Mouse (Mus musculus): ENCODE measurements around the gene Olfr20.
"Not testable (repeated sequence)": the region's sequence is repeated elsewhere in the genome, so short reads cannot be mapped to it uniquely, and the experiment has no call there.

The Olfr20 gene

DNA sequence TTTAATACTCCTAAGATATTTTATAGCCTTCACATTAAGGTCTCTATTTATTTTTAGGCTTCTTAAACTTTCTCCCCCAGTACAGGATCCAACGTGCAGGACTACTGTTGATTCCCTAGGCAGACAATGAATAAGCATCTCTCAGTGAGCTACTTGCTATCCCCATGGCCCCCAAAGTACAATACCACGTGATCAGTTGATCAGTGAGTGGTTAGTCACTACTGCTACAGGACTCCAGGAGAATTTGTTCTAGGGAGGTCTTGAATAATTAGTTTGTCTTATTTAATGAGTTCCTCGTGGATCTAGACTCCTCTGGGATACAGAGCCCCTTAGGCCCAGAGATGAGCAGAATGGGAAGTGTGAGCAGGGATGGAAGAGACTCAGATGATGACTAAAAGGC, at the start of gene Olfr20:
Olfr20 (plus strand) TSS at position 301 of the 400 bp plus-strand sequence.
- no peak for DNase-seq

DNA sequence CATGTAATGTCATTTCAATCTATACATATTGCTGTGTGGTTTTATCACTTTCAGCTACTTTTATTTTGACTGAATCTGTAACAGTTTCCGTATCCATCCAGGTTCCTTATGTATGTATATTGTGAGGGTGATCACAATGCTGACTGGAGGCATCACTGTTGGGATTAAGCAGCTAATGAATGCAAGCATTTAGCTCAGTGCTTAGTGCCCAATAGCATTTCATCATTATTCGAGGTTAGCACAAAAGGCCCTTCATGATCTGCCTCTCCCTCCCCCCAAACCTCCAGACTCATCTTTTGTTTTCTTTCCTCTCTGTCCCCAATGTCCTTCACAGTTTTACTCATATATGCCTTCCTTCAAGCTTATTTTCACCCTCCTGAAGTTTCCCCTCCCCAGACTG, 47.5 kb upstream of the Olfr20 start:
- DNase-seq, result no peak

DNA sequence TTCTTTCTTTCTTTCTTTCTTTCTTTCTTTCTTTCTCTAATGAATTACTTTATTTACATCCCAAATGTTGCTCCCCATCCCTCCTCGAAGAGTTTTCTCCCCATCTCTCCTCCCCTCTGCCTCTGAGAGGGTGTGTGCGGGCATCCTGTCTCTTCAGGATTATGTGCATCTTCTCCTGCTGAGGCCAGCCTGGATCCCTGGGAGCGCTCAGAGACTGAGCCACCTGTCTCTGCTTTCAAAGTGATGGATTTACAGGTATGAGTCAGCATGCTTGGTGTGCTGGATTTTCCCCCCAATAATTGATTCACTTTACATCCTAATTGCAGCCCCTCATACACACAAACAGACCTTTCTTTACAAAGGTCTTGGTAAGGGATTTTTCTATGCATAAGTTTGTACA, 34.6 kb upstream of the Olfr20 start:
- DNase-seq, result no peak

DNA sequence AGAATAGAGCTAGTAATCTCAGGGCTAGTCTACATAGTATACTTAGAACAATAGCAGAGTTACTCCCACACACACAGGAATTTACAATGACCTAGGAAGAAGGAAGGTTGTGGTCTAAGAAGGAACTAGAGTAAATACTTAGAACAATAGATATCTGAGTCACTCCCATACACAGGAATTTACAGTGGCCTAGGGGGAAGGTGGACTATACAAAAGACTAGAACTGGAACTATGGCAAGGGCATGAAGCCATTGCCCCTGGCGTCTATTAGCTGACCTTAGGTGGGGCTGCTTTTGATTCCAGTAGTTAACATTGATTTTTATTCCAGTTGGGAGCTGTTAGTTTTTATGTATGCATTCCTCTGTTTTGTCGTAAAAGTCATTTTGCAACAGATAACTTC, 32.0 kb upstream of the Olfr20 start:
- DNase-seq, result not testable (repeated sequence)

DNA sequence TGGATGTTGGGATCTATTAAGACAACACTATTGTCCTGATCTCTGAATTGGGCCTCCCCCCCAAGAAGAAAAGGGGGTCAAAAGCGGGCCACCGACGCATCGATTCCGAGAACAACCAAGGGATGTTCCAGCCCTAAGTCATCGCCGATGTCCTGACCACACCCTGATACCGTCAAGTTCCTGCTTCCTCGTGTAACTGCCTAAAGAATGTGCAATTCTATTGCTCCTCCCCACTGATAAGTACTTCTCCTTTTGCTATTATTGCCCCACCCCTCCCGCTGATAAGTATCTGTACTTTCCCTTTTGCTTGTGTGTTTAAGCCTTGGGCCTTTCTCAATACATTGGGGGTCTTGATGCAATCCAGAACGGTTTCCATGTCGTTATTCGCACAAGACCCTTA, 29.5 kb upstream of the Olfr20 start:
- not testable (repeated sequence) for DNase-seq

DNA sequence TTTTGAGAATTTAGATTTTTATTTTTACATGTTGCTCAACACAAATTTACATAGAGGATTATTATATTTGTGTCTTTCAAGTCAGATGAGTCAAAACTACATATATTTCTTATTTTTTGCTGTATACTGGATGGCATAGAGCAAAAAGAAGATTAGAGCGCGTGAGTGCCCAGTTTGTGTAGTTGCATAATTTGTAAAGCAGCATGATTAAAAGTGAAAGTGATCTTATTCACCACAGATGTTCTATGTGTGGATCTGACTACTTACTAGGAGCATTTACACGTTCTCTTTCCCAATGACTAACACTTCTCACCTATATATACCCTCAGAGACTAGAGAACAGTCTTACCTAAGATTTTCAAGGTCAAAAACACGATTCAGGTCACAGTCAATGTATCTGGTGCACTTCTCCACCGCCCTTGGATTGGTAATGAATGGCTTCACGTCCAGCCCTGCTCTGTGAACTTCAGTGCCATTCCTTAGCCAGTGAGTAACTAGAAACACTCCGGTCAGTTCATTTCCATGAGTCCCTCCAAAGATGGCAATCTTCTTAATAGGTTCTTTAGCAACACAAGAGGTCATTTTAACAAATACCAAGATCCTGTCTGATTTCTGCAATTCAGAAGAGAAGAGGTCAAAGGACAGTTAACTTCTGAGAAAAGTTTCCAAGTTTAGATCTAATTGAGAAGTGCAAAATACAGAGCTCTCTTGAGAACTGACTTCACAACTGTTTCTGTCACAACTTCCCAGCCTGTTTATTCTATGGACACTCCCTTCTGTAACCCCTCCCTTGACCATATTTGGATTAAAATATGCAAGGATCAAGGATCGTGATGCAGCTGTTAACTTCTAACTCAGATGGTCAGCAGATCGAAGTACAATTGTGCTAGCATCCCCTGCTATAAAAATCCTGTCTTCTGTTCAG, 26.4 kb upstream of the Olfr20 start:
- DNase-seq, result peak; percentile 49

DNA sequence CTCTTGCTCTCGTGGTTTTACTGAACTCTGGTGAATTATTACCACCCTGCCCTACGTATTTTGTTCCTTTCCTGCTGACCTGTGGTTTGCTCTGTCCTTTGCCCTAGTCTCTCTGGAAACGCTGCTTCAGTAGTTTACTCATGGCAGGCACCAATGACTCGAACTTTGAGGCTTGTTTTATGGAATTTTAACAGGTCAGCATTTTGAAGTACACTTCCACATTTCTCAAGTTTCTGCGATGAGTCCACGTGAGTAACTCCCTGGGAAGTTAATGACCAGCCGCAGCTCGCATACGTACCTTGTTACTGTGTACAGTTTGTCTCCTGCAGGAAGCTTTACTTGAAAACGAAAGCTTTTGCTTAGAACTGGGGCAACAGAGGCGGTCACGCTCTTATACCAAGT, 24.1 kb upstream of the Olfr20 start:
- DNase-seq, result peak; percentile 92

DNA sequence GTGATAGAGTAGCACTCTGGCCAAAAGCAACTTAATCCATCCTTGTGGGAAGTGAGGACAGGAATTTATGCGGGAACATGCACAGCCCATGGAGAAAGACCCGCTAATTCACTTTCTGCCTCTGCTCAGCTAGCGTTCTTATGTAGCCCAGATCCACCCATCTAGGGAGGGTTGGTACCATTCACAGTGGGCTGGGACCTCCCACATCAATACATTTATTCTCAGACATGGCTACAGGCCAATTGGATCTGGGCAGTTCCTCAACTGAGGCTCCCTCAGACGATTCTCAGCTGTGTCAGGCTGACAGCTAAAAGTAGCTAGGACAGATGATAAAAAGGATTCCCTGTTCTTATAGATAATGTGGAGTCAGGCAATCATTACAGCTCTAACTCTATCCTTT, 23.2 kb upstream of the Olfr20 start:
- DNase-seq, result no peak

DNA sequence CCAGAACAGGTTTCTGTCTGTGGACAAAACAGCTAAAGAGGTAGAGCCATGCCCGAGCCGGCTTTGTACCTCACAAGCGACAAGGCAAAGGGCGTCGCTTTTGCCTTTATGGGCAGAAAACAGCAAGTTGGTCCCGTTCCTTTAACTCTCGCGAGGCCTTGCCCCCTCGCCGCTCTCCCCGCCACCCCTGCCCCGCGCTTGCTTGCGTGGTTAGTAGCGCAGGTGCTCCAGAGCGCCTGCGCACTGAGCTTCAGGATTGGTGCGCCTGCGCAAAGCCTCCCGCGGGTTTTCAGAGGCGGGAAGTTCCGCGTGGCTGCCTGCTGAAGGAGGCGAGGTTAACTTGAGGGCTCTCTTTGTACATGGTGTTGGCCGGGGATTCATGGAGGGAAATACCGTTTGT, 21.1 kb upstream of the Olfr20 start, which contains the start of the genes Aspa, Gm49340 and Spata22:
Aspa (minus strand) TSS at position 155 of the 400 bp plus-strand sequence.
Gm49340 (plus strand) TSS at position 300 of the 400 bp plus-strand sequence.
Spata22 (plus strand) TSS at position 300 of the 400 bp plus-strand sequence.
- no peak for DNase-seq

DNA sequence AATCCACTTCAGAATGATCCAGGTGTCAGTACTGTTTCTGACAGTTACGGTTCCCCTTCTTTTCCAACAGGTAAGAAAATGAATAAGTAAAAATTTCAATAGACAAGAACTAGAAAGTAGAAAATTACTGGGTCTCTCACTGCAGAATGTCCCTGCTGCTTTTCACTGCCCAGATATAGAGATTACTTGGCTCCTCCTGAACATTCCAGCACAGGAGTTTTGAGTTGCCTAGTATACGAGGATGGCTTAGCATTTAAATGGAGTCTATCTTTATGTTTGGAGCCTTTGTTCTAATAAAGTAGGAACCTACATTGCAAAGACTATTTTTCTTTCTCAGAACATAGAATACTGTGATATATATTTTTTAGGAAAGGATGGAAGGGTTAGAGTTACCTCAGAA, 17.2 kb upstream of the Olfr20 start:
- DNase-seq, result no peak

DNA sequence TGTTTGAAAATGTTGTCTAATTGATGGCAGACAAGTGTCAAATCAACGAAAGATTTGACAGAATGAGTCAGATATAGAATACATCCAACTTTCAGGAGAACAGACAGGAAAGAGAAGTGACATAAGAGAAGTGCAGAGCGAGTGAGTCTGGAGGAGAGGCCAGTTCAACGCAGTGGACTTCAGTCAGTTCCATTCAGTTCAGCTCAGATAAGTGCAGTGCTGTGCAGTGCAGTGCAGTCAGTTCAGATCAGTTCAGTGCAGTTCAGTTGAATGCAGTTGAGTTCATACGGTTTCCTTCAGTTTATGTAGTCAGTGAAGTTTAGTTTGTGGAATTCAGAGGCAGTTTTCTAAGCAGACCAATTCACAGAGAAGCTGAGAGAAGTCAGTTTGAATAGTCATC, 13.7 kb upstream of the Olfr20 start:
- DNase-seq, result no peak

DNA sequence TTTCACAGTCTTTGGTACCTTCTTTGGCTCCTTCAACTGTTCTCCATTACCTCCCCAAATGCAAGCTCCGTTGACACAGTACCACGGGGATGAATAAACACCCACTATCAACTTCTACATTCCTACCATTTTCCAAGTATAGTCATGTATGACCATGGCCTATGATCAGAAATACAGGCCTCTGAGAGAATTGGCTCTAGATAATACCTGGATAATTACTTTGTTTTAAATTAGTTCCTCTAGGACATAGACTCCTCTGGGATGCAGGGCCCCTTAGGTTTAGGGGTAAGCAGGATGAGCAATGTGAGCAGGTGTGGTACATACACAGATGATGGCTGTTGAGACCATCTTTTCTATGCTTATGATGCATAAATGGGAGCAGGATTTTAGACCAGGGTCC, 20.4 kb downstream of the Olfr20 start, which contains the start of gene Olfr376:
Olfr376 (plus strand) TSS at position 301 of the 400 bp plus-strand sequence.
- no peak for DNase-seq

DNA sequence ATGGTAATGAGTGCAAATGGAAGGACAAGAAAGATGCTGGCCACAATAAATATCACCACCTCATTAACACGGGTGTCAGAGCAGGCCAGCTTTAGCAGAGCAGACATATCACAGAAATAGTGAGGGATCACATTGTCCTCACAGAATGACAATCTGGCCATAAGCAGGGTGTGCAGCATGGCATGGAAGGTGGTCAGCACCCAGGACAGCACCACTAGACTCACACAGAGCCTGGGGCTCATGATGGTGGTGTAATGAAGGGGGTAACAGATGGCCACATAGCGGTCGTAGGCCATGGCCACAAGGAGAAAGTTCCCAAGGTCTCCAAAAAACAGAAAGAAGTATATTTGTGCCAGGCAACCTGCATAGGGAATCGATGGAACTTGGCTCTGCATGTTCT, 44.8 kb downstream of the Olfr20 start:
- no peak for DNase-seq

DNA sequence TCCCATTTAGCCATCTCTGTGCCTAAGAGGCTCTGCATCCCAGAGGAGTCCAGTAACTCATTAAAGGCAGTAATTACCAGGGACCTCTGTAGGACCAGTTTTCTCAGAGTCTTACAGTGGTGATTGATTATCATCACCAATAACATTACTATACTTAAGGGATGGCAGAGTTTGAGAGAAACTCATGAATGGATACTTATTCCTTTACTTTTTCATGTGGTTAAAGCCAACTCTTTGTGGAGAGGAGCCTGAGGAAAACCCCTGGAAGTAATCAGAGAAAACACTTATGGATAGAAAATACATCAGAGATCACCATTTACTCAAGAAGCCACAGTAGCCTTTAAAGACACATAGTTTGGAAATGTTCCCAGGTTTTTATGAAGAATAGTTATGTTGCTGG, 48.9 kb downstream of the Olfr20 start, which contains the start of gene Olfr1:
Olfr1 (minus strand) TSS at position 101 of the 400 bp plus-strand sequence.
- DNase-seq, result no peak

Data from kidney, adult 11 months (tissue).